Mouse (Mus musculus): ENCODE results near the gene Exd2. TPM values are rescaled to one million over a fixed set of nuclear protein-coding genes. Genes with fewer than 3 reads are reported as not detected.

Exd2 gene
- polyA plus RNA-seq, 1 experiment from 2014 or later, result 43.2 TPM

GRCm38 (mm10) chr12:80517977-80518376 is 55.1 kb downstream of the Exd2 start, which contains the start of gene Galnt16:
TSS of gene Galnt16 (plus strand) at chr12:80518277.
- DNase-seq (ENCODE audit: low spot score) (no peak), ATAC-seq (no peak)
- Histone ChIP-seq H3K9me3 (replicated peaks; ENCODE audit: control insufficient read depth, low read length) (no peaks in the 10 kb centered on the region), H3K4me3 (ENCODE audit: low read depth, low read length) (peak within 1 kb of the TSS; percentile 85), H3K27ac (ENCODE audit: low read depth, low read length) (peak within 1 kb of the TSS; percentile 91), H3K36me3 (ENCODE audit: control insufficient read depth, insufficient read depth, low read length) (no peaks in the 10 kb centered on the region), H3K27me3 (replicated peaks; ENCODE audit: control insufficient read depth, insufficient read depth, low read length) (peaks cover 4% of the 10 kb centered on the region; the same call in 1 of the 2 replicates), H3K4me2 (ENCODE audit: low read length) (peak within 1 kb of the TSS; percentile 95), H3K9ac (ENCODE audit: low read length) (peak within 1 kb of the TSS; percentile 81), H3K4me1 (ENCODE audit: control insufficient read depth, insufficient read depth, low read length) (peaks cover 19% of the 10 kb centered on the region)
- WGBS, result 9% methylated on average over 14 of the region's 14 CpGs

- peaks cover 19% of the 10 kb centered on the region for H3K4me1 ChIP-seq (ENCODE audit: control insufficient read depth, insufficient read depth, low read length)
- H3K9me3 ChIP-seq (replicated peaks; ENCODE audit: control insufficient read depth, low read length), result no peaks in the 10 kb centered on the region
- ATAC-seq, result no peak; the same call in 1 of the 2 replicates
- peak overlapping the region; percentile 85 for H3K4me3 ChIP-seq (ENCODE audit: low read depth, low read length)
- H3K27me3 ChIP-seq (replicated peaks; ENCODE audit: control insufficient read depth, insufficient read depth, low read length), result peaks cover 4% of the 10 kb centered on the region; the same call in 1 of the 2 replicates
- H3K4me2 ChIP-seq (ENCODE audit: low read length), result peak overlapping the region; percentile 95
- WGBS, result under 1% methylated on average over 25 of the region's 25 CpGs
- no peaks in the 10 kb centered on the region for H3K36me3 ChIP-seq (ENCODE audit: control insufficient read depth, insufficient read depth, low read length)
- peak overlapping the region; percentile 81 for H3K9ac ChIP-seq (ENCODE audit: low read length)
- peak; percentile 46 for DNase-seq (ENCODE audit: low spot score)
- peak overlapping the region; percentile 91; the same call in 1 of the 2 replicates for H3K27ac ChIP-seq (ENCODE audit: low read depth, low read length)
Measured at GRCm38 (mm10) chr12:80518393-80518756, 55.5 kb downstream of the Exd2 start.

- H3K9me3 ChIP-seq (replicated peaks; ENCODE audit: control insufficient read depth, low read length), result no peaks in the 10 kb centered on the region
- under 1% methylated on average over 73 of the region's 90 CpGs for WGBS
- peak overlapping the region; percentile 91 for H3K27ac ChIP-seq (ENCODE audit: low read depth, low read length)
- peak overlapping the region; percentile 81 for H3K9ac ChIP-seq (ENCODE audit: low read length)
- peak; percentile 87 for DNase-seq (ENCODE audit: low spot score)
- H3K4me1 ChIP-seq (ENCODE audit: control insufficient read depth, insufficient read depth, low read length), result peaks cover 19% of the 10 kb centered on the region
- H3K4me3 ChIP-seq (ENCODE audit: low read depth, low read length), result peak overlapping the region; percentile 85
- ATAC-seq, result peak; percentile 83
- peak overlapping the region; percentile 95 for H3K4me2 ChIP-seq (ENCODE audit: low read length)
- no peaks in the 10 kb centered on the region for H3K36me3 ChIP-seq (ENCODE audit: control insufficient read depth, insufficient read depth, low read length)
- peaks cover 4% of the 10 kb centered on the region; the same call in 1 of the 2 replicates for H3K27me3 ChIP-seq (replicated peaks; ENCODE audit: control insufficient read depth, insufficient read depth, low read length)
Measured at GRCm38 (mm10) chr12:80518757-80519620, 56.1 kb downstream of the Exd2 start.

GRCm38 (mm10) chr12:80519621-80520332 is 56.9 kb downstream of the Exd2 start:
- H3K4me2 ChIP-seq (ENCODE audit: low read length), result peak overlapping the region; percentile 95
- peaks cover 19% of the 10 kb centered on the region for H3K4me1 ChIP-seq (ENCODE audit: control insufficient read depth, insufficient read depth, low read length)
- H3K9me3 ChIP-seq (replicated peaks; ENCODE audit: control insufficient read depth, low read length), result no peaks in the 10 kb centered on the region
- peak overlapping the region; percentile 81 for H3K9ac ChIP-seq (ENCODE audit: low read length)
- H3K27me3 ChIP-seq (replicated peaks; ENCODE audit: control insufficient read depth, insufficient read depth, low read length), result peaks cover 4% of the 10 kb centered on the region; the same call in 1 of the 2 replicates
- under 1% methylated on average over 43 of the region's 43 CpGs for WGBS
- ATAC-seq, result peak; percentile 61
- H3K36me3 ChIP-seq (ENCODE audit: control insufficient read depth, insufficient read depth, low read length), result no peaks in the 10 kb centered on the region
- peak overlapping the region; percentile 91 for H3K27ac ChIP-seq (ENCODE audit: low read depth, low read length)
- peak; percentile 77 for DNase-seq (ENCODE audit: low spot score)
- peak overlapping the region; percentile 85 for H3K4me3 ChIP-seq (ENCODE audit: low read depth, low read length)

- ATAC-seq (no peak), DNase-seq (ENCODE audit: low spot score) (peak; percentile 33)
- Histone ChIP-seq H3K27ac (ENCODE audit: low read depth, low read length) (no peak overlapping the region), H3K36me3 (ENCODE audit: control insufficient read depth, insufficient read depth, low read length) (no peaks in the 10 kb centered on the region), H3K4me2 (ENCODE audit: low read length) (no peak overlapping the region), H3K27me3 (replicated peaks; ENCODE audit: control insufficient read depth, insufficient read depth, low read length) (peaks cover 4% of the 10 kb centered on the region; the same call in 1 of the 2 replicates), H3K9me3 (replicated peaks; ENCODE audit: control insufficient read depth, low read length) (no peaks in the 10 kb centered on the region), H3K4me3 (ENCODE audit: low read depth, low read length) (no peak overlapping the region), H3K9ac (ENCODE audit: low read length) (no peak overlapping the region), H3K4me1 (ENCODE audit: control insufficient read depth, insufficient read depth, low read length) (peaks cover 27% of the 10 kb centered on the region)
- WGBS, result 68% methylated on average over 3 of the region's 3 CpGs
Measured at GRCm38 (mm10) chr12:80522006-80522405, 59.1 kb downstream of the Exd2 start.

- H3K36me3 ChIP-seq (ENCODE audit: control insufficient read depth, insufficient read depth, low read length), result no peaks in the 10 kb centered on the region
- H3K27ac ChIP-seq (ENCODE audit: low read depth, low read length), result no peak overlapping the region
- peaks cover 41% of the 10 kb centered on the region for H3K4me1 ChIP-seq (ENCODE audit: control insufficient read depth, insufficient read depth, low read length)
- H3K9me3 ChIP-seq (replicated peaks; ENCODE audit: control insufficient read depth, low read length), result no peaks in the 10 kb centered on the region
- H3K4me2 ChIP-seq (ENCODE audit: low read length), result no peak overlapping the region
- ATAC-seq (no peak), DNase-seq (ENCODE audit: low spot score) (peak; percentile 39)
- H3K27me3 ChIP-seq (replicated peaks; ENCODE audit: control insufficient read depth, insufficient read depth, low read length), result no peaks in the 10 kb centered on the region
- 25% methylated on average over 12 of the region's 12 CpGs for WGBS
- H3K4me3 ChIP-seq (ENCODE audit: low read depth, low read length), result no peak overlapping the region
- no peak overlapping the region for H3K9ac ChIP-seq (ENCODE audit: low read length)
Measured at GRCm38 (mm10) chr12:80524276-80524921, 61.5 kb downstream of the Exd2 start.

- ATAC-seq (peak; percentile 68), DNase-seq (ENCODE audit: low spot score) (peak; percentile 79)
- no peaks in the 10 kb centered on the region for H3K36me3 ChIP-seq (ENCODE audit: control insufficient read depth, insufficient read depth, low read length)
- no peaks in the 10 kb centered on the region for H3K9me3 ChIP-seq (replicated peaks; ENCODE audit: control insufficient read depth, low read length)
- peak overlapping the region; percentile 36; the same call in 1 of the 2 replicates for H3K27ac ChIP-seq (ENCODE audit: low read depth, low read length)
- no peaks in the 10 kb centered on the region for H3K27me3 ChIP-seq (replicated peaks; ENCODE audit: control insufficient read depth, insufficient read depth, low read length)
- H3K4me2 ChIP-seq (ENCODE audit: low read length), result no peak overlapping the region; the same call in 1 of the 2 replicates
- no peak overlapping the region for H3K9ac ChIP-seq (ENCODE audit: low read length)
- 1% methylated on average over 7 of the region's 7 CpGs for WGBS
- no peak overlapping the region for H3K4me3 ChIP-seq (ENCODE audit: low read depth, low read length)
- H3K4me1 ChIP-seq (ENCODE audit: control insufficient read depth, insufficient read depth, low read length), result peaks cover 35% of the 10 kb centered on the region
Measured at GRCm38 (mm10) chr12:80525513-80525912, 62.6 kb downstream of the Exd2 start.

- no peaks in the 10 kb centered on the region for H3K27me3 ChIP-seq (replicated peaks; ENCODE audit: control insufficient read depth, insufficient read depth, low read length)
- H3K4me2 ChIP-seq (ENCODE audit: low read length), result no peak overlapping the region
- H3K36me3 ChIP-seq (ENCODE audit: control insufficient read depth, insufficient read depth, low read length), result no peaks in the 10 kb centered on the region
- no peak overlapping the region for H3K9ac ChIP-seq (ENCODE audit: low read length)
- no peak for DNase-seq (ENCODE audit: low spot score)
- no peak for ATAC-seq
- peaks cover 27% of the 10 kb centered on the region for H3K4me1 ChIP-seq (ENCODE audit: control insufficient read depth, insufficient read depth, low read length)
- H3K9me3 ChIP-seq (replicated peaks; ENCODE audit: control insufficient read depth, low read length), result no peaks in the 10 kb centered on the region
- no peak overlapping the region for H3K4me3 ChIP-seq (ENCODE audit: low read depth, low read length)
- peak overlapping the region; percentile 3; the same call in 1 of the 2 replicates for H3K27ac ChIP-seq (ENCODE audit: low read depth, low read length)
- WGBS, result 50% methylated on average over 2 of the region's 2 CpGs
Measured at GRCm38 (mm10) chr12:80526511-80526910, 63.6 kb downstream of the Exd2 start.
